Comparison of ENCODE assay signal across 18 mouse cellular contexts in genomic region chr11:101457631-101458030, GRCm38 (mm10). TPM values are rescaled to one million over a fixed set of nuclear protein-coding genes. Genes with fewer than 3 reads are reported as not detected.
DNase-seq lines count a peak whose midpoint lies in the region; ATAC-seq lines count a peak whose summit lies in the region.
"Had no signal": no experiment of that assay in that cellular context is flagged by ENCODE, and none has a peak within 500 bp of the region (broad histone marks: within the 10 kb centered on the region; RNA-seq: fewer than 3 reads in every experiment).

No protein-coding gene starts in this region.

- no peak overlapping the region for H3K4me3 ChIP-seq in forebrain, embryonic 15.5 days
- H3K4me3 ChIP-seq in forebrain, embryonic 14.5 days (ENCODE audit: low read depth, low read length), result no peak overlapping the region
- H3K4me3 ChIP-seq in hindbrain, embryonic 14.5 days (replicated peaks; ENCODE audit: low read length), result no peak overlapping the region
- no peak overlapping the region for H3K4me3 ChIP-seq in hindbrain, embryonic 13.5 days
- H3K4me3 ChIP-seq: embryonic facial prominence, embryonic 13.5 days; embryonic facial prominence, embryonic 15.5 days; erythroblast, embryonic 14.5 days; forebrain, embryonic 13.5 days had no signal

- H3K9ac ChIP-seq in forebrain, embryonic 15.5 days (replicated peaks), result no peak overlapping the region
- no peak overlapping the region for H3K9ac ChIP-seq in forebrain, embryonic 14.5 days (ENCODE audit: low read length)
- no peak overlapping the region for H3K9ac ChIP-seq in hindbrain, embryonic 14.5 days
- H3K9ac ChIP-seq in hindbrain, embryonic 13.5 days, result no peak overlapping the region
- H3K9ac ChIP-seq: embryonic facial prominence, embryonic 13.5 days; embryonic facial prominence, embryonic 15.5 days; forebrain, embryonic 13.5 days had no signal

- no peak for DNase-seq in forebrain, embryonic 14.5 days (ENCODE audit: low spot score)
- DNase-seq in hindbrain, embryonic 14.5 days (ENCODE audit: low spot score), result no peak
- DNase-seq: adrenal gland, adult 2 months; adrenal gland, postnatal 10 days; adrenal gland, postnatal 25 days; cerebellum, adult 11 months; cerebellum, adult 18-20 months; cerebellum, adult 8-10 months; cerebellum, adult 9-11 months; cerebellum, postnatal 14 days; cerebellum, postnatal 36 days; embryo, embryonic 11 days had no signal

- WGBS in forebrain, embryonic 15.5 days, result 92% methylated on average over 9 of the region's 9 CpGs
- 91% methylated on average over 9 of the region's 9 CpGs for WGBS in forebrain, embryonic 14.5 days
- WGBS in hindbrain, embryonic 14.5 days, result 94% methylated on average over 9 of the region's 9 CpGs
- WGBS in hindbrain, embryonic 13.5 days, result 89% methylated on average over 9 of the region's 9 CpGs

- H3K9me3 ChIP-seq in forebrain, embryonic 15.5 days, result no peaks in the 10 kb centered on the region
- no peaks in the 10 kb centered on the region for H3K9me3 ChIP-seq in forebrain, embryonic 14.5 days (replicated peaks; ENCODE audit: control insufficient read depth, low read length)
- no peaks in the 10 kb centered on the region for H3K9me3 ChIP-seq in hindbrain, embryonic 14.5 days (ENCODE audit: control insufficient read depth, low read length)
- no peaks in the 10 kb centered on the region for H3K9me3 ChIP-seq in hindbrain, embryonic 13.5 days
- H3K9me3 ChIP-seq: embryonic facial prominence, embryonic 13.5 days; embryonic facial prominence, embryonic 15.5 days; forebrain, embryonic 13.5 days had no signal

- H3K36me3 ChIP-seq in forebrain, embryonic 15.5 days, result peaks cover 51% of the 10 kb centered on the region
- H3K36me3 ChIP-seq in forebrain, embryonic 14.5 days (ENCODE audit: control insufficient read depth, insufficient read depth, low read length), result peaks cover 61% of the 10 kb centered on the region
- peaks cover 65% of the 10 kb centered on the region for H3K36me3 ChIP-seq in hindbrain, embryonic 14.5 days (replicated peaks; ENCODE audit: control insufficient read depth, insufficient read depth)
- peaks cover 65% of the 10 kb centered on the region for H3K36me3 ChIP-seq in hindbrain, embryonic 13.5 days

- no peak overlapping the region for H3K4me2 ChIP-seq in forebrain, embryonic 15.5 days (replicated peaks)
- H3K4me2 ChIP-seq in forebrain, embryonic 14.5 days (ENCODE audit: low read length), result no peak overlapping the region
- no peak overlapping the region for H3K4me2 ChIP-seq in hindbrain, embryonic 14.5 days (replicated peaks)
- H3K4me2 ChIP-seq in hindbrain, embryonic 13.5 days, result no peak overlapping the region
- H3K4me2 ChIP-seq: embryonic facial prominence, embryonic 13.5 days; embryonic facial prominence, embryonic 15.5 days; forebrain, embryonic 13.5 days had no signal

- no peak overlapping the region for H3K27ac ChIP-seq in forebrain, embryonic 15.5 days (replicated peaks)
- no peak overlapping the region for H3K27ac ChIP-seq in forebrain, embryonic 14.5 days (ENCODE audit: low read depth, low read length)
- H3K27ac ChIP-seq in hindbrain, embryonic 14.5 days, result no peak overlapping the region
- no peak overlapping the region for H3K27ac ChIP-seq in hindbrain, embryonic 13.5 days
- H3K27ac ChIP-seq: embryonic facial prominence, embryonic 13.5 days; embryonic facial prominence, embryonic 15.5 days; forebrain, embryonic 13.5 days had no signal

- H3K4me1 ChIP-seq in forebrain, embryonic 15.5 days, result peaks cover 13% of the 10 kb centered on the region
- peaks cover 11% of the 10 kb centered on the region for H3K4me1 ChIP-seq in forebrain, embryonic 14.5 days (ENCODE audit: control insufficient read depth, insufficient read depth, low read length)
- H3K4me1 ChIP-seq in hindbrain, embryonic 14.5 days (replicated peaks; ENCODE audit: control insufficient read depth, insufficient read depth, low read length), result peaks cover 6% of the 10 kb centered on the region
- H3K4me1 ChIP-seq in hindbrain, embryonic 13.5 days (replicated peaks), result peaks cover 11% of the 10 kb centered on the region

- no peaks in the 10 kb centered on the region for H3K27me3 ChIP-seq in forebrain, embryonic 15.5 days
- H3K27me3 ChIP-seq in forebrain, embryonic 14.5 days (replicated peaks; ENCODE audit: control insufficient read depth, insufficient read depth, low read length), result no peaks in the 10 kb centered on the region
- H3K27me3 ChIP-seq in hindbrain, embryonic 14.5 days (ENCODE audit: control insufficient read depth, insufficient read depth, low read length), result no peaks in the 10 kb centered on the region
- H3K27me3 ChIP-seq in hindbrain, embryonic 13.5 days, result no peaks in the 10 kb centered on the region
- H3K27me3 ChIP-seq: embryonic facial prominence, embryonic 13.5 days; embryonic facial prominence, embryonic 15.5 days; forebrain, embryonic 13.5 days had no signal

- peak; percentile 27; the same call in 1 of the 2 replicates for ATAC-seq in forebrain, embryonic 15.5 days (replicated peaks)
- no peak for ATAC-seq in forebrain, embryonic 14.5 days
- ATAC-seq in hindbrain, embryonic 14.5 days (ENCODE audit: low FRiP score), result 0 out of 2 replicates have a peak, but pooled peaks have one; percentile 26
- ATAC-seq in hindbrain, embryonic 13.5 days (ENCODE audit: low FRiP score), result no peak
- ATAC-seq: forebrain, embryonic 13.5 days had no signal

RNA-seq across cellular contexts. Expression of gene Rnd2, which starts 7.2 kb away (rescaled TPM):
- 121 and 142 TPM in 2 replicates for polyA plus RNA-seq in forebrain, embryonic 15.5 days (2015; fragmentation: Nextera tagmentation; extraction: Ambion mirVana)
- polyA plus RNA-seq in forebrain, embryonic 14.5 days (2014; fragmentation: Nextera tagmentation; extraction: Ambion mirVana), result 98.7 and 131 TPM in 2 replicates
- 51.0 and 52.5 TPM in 2 replicates for polyA plus RNA-seq in hindbrain, embryonic 14.5 days (2014; fragmentation: Nextera tagmentation; extraction: Ambion mirVana)
- polyA plus RNA-seq in hindbrain, embryonic 13.5 days (2015; fragmentation: Nextera tagmentation; extraction: Ambion mirVana), result 108 and 111 TPM in 2 replicates

RNA-seq across cellular contexts. Expression of gene Vat1, which starts 8.4 kb away (rescaled TPM):
- 77.1 and 79.8 TPM in 2 replicates for polyA plus RNA-seq in forebrain, embryonic 15.5 days (2015; fragmentation: Nextera tagmentation; extraction: Ambion mirVana)
- polyA plus RNA-seq in forebrain, embryonic 14.5 days (2014; fragmentation: Nextera tagmentation; extraction: Ambion mirVana), result 77.5 and 85.7 TPM in 2 replicates
- polyA plus RNA-seq in hindbrain, embryonic 14.5 days (2014; fragmentation: Nextera tagmentation; extraction: Ambion mirVana), result 99.9 and 117 TPM in 2 replicates
- 92.1 and 96.6 TPM in 2 replicates for polyA plus RNA-seq in hindbrain, embryonic 13.5 days (2015; fragmentation: Nextera tagmentation; extraction: Ambion mirVana)

RNA-seq across cellular contexts. Expression of gene Ifi35, which starts 9.4 kb away (rescaled TPM):
- 2.4 and 3.2 TPM in 2 replicates for polyA plus RNA-seq in forebrain, embryonic 15.5 days (2015; fragmentation: Nextera tagmentation; extraction: Ambion mirVana)
- 2.7 and 3.4 TPM in 2 replicates for polyA plus RNA-seq in forebrain, embryonic 14.5 days (2014; fragmentation: Nextera tagmentation; extraction: Ambion mirVana)
- polyA plus RNA-seq in hindbrain, embryonic 14.5 days (2014; fragmentation: Nextera tagmentation; extraction: Ambion mirVana), result 2.6 and 5.4 TPM in 2 replicates
- 3.7 and 4.0 TPM in 2 replicates for polyA plus RNA-seq in hindbrain, embryonic 13.5 days (2015; fragmentation: Nextera tagmentation; extraction: Ambion mirVana)

RNA-seq across cellular contexts. Expression of gene Rpl27, which starts 15.5 kb away (rescaled TPM):
- polyA plus RNA-seq in forebrain, embryonic 15.5 days (2015; fragmentation: Nextera tagmentation; extraction: Ambion mirVana), result 267 and 285 TPM in 2 replicates
- polyA plus RNA-seq in forebrain, embryonic 14.5 days (2014; fragmentation: Nextera tagmentation; extraction: Ambion mirVana), result 281 and 371 TPM in 2 replicates
- polyA plus RNA-seq in hindbrain, embryonic 14.5 days (2014; fragmentation: Nextera tagmentation; extraction: Ambion mirVana), result 248 and 297 TPM in 2 replicates
- 301 and 310 TPM in 2 replicates for polyA plus RNA-seq in hindbrain, embryonic 13.5 days (2015; fragmentation: Nextera tagmentation; extraction: Ambion mirVana)

RNA-seq across cellular contexts. Expression of gene Ptges3l, which starts 32.5 kb away (rescaled TPM):
- 1.0 and 1.7 TPM in 2 replicates for polyA plus RNA-seq in forebrain, embryonic 15.5 days (2015; fragmentation: Nextera tagmentation; extraction: Ambion mirVana)
- polyA plus RNA-seq in forebrain, embryonic 14.5 days (2014; fragmentation: Nextera tagmentation; extraction: Ambion mirVana), result 1.2 TPM in 2 replicates
- 1.9 and 2.2 TPM in 2 replicates for polyA plus RNA-seq in hindbrain, embryonic 14.5 days (2014; fragmentation: Nextera tagmentation; extraction: Ambion mirVana)
- 2.3 and 2.8 TPM in 2 replicates for polyA plus RNA-seq in hindbrain, embryonic 13.5 days (2015; fragmentation: Nextera tagmentation; extraction: Ambion mirVana)
- polyA plus RNA-seq: erythroblast, embryonic 14.5 days had no signal

Comparison
In these comparisons a context has a peak if more than half of its experiments do, and no peak if none do; other contexts are left out.
1. ATAC-seq: peak in forebrain, embryonic 15.5 days (single experiment) and hindbrain, embryonic 14.5 days (single experiment); none in forebrain, embryonic 14.5 days (single experiment) and hindbrain, embryonic 13.5 days (single experiment).